Mouse (Mus musculus) cerebellum, postnatal 4 days (tissue): ENCODE results near the gene Rab9.
A peak's percentile ranks its signal among the peaks of the same experiment; 100 is the strongest.
"Not testable (repeated sequence)": the region's sequence is repeated elsewhere in the genome, so short reads cannot be mapped to it uniquely, and the experiment has no call there.

Experiments used
- DNase-seq, 2 experiments: peaks; one replicate each; pipeline ENCODE4 v3.0.0; 2022; ENCODE audit warnings: low spot score in 2 of 2, mixed read lengths in 1 of 2

The Rab9 gene

GRCm38 (mm10) chrX:166479365-166479983, at the start of gene Rab9:
Gene Rab9 (minus strand): TSS chrX:166479867.
- DNase-seq, result peak; percentile 66 to 84

GRCm38 (mm10) chrX:166528126-166528525, 48.5 kb upstream of the Rab9 start:
- no peak for DNase-seq

- DNase-seq, result no peak
These were observed 46.1 kb upstream of the Rab9 start for GRCm38 (mm10) chrX:166525637-166526315.

GRCm38 (mm10) chrX:166520782-166521181, 41.1 kb upstream of the Rab9 start:
- no peak for DNase-seq

GRCm38 (mm10) chrX:166518345-166518744, 38.7 kb upstream of the Rab9 start, which contains the start of gene Tceanc:
Gene Tceanc (minus strand): TSS chrX:166518567.
- DNase-seq, result no peak

- DNase-seq, result no peak
These were observed 37.0 kb upstream of the Rab9 start for GRCm38 (mm10) chrX:166516631-166517030.

GRCm38 (mm10) chrX:166515923-166516322, 36.3 kb upstream of the Rab9 start:
- no peak for DNase-seq

GRCm38 (mm10) chrX:166514035-166514434, 34.4 kb upstream of the Rab9 start:
- DNase-seq, result not testable (repeated sequence)

GRCm38 (mm10) chrX:166512071-166512470, 32.4 kb upstream of the Rab9 start:
- no peak for DNase-seq

GRCm38 (mm10) chrX:166511107-166511506, 31.4 kb upstream of the Rab9 start:
- no peak for DNase-seq

GRCm38 (mm10) chrX:166509761-166510738, 30.4 kb upstream of the Rab9 start:
- peak; percentile 61 to 83 for DNase-seq

- DNase-seq, result no peak
These were observed 24.8 kb upstream of the Rab9 start for GRCm38 (mm10) chrX:166504421-166504820.

GRCm38 (mm10) chrX:166499496-166500190, 20.0 kb upstream of the Rab9 start:
- DNase-seq, result no peak

GRCm38 (mm10) chrX:166497771-166498170, 18.1 kb upstream of the Rab9 start:
- no peak for DNase-seq

- no peak for DNase-seq
These were observed 15.4 kb upstream of the Rab9 start for GRCm38 (mm10) chrX:166495052-166495451.

- peak in 1 of 2 experiments; percentile 3 for DNase-seq
These were observed 869 bp downstream of the Rab9 start for GRCm38 (mm10) chrX:166478631-166479364.

GRCm38 (mm10) chrX:166477393-166477792, 2.3 kb downstream of the Rab9 start:
- DNase-seq, result no peak

GRCm38 (mm10) chrX:166472612-166473011, 7.1 kb downstream of the Rab9 start:
- DNase-seq, result no peak

- no peak for DNase-seq
These were observed 11.3 kb downstream of the Rab9 start for GRCm38 (mm10) chrX:166468321-166468720.

GRCm38 (mm10) chrX:166455525-166455924, 24.1 kb downstream of the Rab9 start:
- no peak for DNase-seq

- DNase-seq, result no peak
These were observed 25.3 kb downstream of the Rab9 start for GRCm38 (mm10) chrX:166454331-166454730.
